Mouse (Mus musculus) colon, adult 2 months (tissue): ENCODE data around the gene Slc24a1. TPM values are rescaled to one million over a fixed set of nuclear protein-coding genes. Genes with fewer than 3 reads are reported as not detected.

Experiments
- polyA plus RNA-seq: library from polyadenylated mRNA; depleted of rRNA; stranded (reverse); fragments of >200 nt; gene quantifications from 2 replicates; pipeline ENCODE4 v1.2.3, GENCODE M21; 2012; rRNA removed

Gene Slc24a1
- not detected in 2 replicates for polyA plus RNA-seq

GRCm38 (mm10) chr9:64951161-64951657 lies at the start of gene Slc24a1:
Gene Slc24a1, minus strand, starts transcription at chr9:64951607.

GRCm38 (mm10) chr9:64960117-64960977 lies 8.9 kb upstream of the Slc24a1 start, which contains the start of gene Ints14:
Gene Ints14, plus strand, starts transcription at chr9:64960905.

Other genes starting within 250 kb of the Slc24a1 start
- 81.3 and 83.9 TPM in 2 replicates for gene Rab11a, start 213.8 kb downstream of the Slc24a1 start, polyA plus RNA-seq
- 3.1 and 3.6 TPM in 2 replicates for gene Dennd4a, start 140.3 kb downstream of the Slc24a1 start, polyA plus RNA-seq
- 9.6 and 9.7 TPM in 2 replicates for gene Ints14, start 9.3 kb upstream of the Slc24a1 start, polyA plus RNA-seq
- 28.7 and 30.7 TPM in 2 replicates for gene Hacd3, start 70.1 kb upstream of the Slc24a1 start, polyA plus RNA-seq
- 43.3 and 45.3 TPM in 2 replicates for gene Dpp8, start 80.8 kb upstream of the Slc24a1 start, polyA plus RNA-seq
- 23.3 and 25.4 TPM in 2 replicates for gene Igdcc4, start 149.9 kb upstream of the Slc24a1 start, polyA plus RNA-seq
- gene Igdcc3, start 189.6 kb upstream of the Slc24a1 start, polyA plus RNA-seq: 0.14 and 0.19 TPM in 2 replicates
- gene Parp16, start 243.7 kb upstream of the Slc24a1 start, polyA plus RNA-seq: 13.5 and 16.8 TPM in 2 replicates